Comparison of ENCODE assay signal across 8 mouse cellular contexts in the genomic region with DNA sequence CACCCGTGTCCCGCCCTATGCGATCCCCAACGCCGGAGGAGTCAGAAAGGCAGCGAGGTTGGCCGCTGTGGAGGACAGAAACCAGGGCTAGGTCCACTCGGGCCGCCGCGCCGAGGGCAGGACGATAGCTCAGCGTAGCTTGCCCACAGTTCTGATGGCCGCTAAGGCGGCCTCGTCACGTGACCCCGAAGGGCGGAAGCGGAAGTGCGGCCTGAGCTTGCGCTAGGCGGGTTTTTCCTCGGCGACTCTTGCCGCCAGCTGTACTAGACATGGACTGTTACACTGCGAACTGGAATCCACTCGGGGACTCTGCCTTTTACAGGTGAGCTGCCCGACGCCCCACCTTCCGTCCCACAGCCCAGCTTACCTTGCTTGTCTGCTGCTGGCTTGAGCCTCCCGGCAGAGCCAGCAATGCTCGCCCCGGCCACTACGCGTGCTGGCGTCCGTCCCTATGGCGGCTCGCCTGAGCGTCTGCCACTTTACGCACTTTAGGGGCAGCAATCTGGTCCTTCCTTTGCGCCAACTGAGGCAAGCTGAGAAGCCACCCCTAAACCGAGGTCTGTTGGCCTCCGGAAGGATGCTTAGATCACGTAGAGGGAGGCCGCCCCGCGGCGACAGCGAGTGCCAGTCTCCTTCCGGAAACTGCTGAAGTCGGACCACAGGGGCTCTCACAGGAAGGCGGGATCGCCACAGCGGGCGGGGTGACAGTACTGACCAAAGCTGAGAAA. TPM values are rescaled to one million over a fixed set of nuclear protein-coding genes. Genes with fewer than 3 reads are reported as not detected.
DNase-seq lines count a peak whose midpoint lies in the region; ATAC-seq and TF ChIP-seq lines count a peak whose summit lies in the region.

A gene (plus strand): TSS at position 214 of the 728 bp plus-strand sequence.
A gene (minus strand): TSS at position 576 of the 728 bp plus-strand sequence.

- peak; percentile 83 for DNase-seq in G1E (ENCODE audit: low spot score)
- DNase-seq in cerebellum, adult 18-20 months: peak; percentile 94 to 95
- peak; percentile 94 to 96 for DNase-seq in heart, postnatal 36 days
- DNase-seq in layer of hippocampus, adult 2 months (ENCODE audit: low spot score in 2 of 2): peak; percentile 91 to 92
- DNase-seq in lung, embryonic 14.5 days: peak; percentile 97
- peak; percentile 91 for DNase-seq in thymus, adult 2 months

- intact Hi-C loops in heart, postnatal 36 days (cut with DNase I): loop anchor here (2.0 to 5.0 kb wide), 2 partner anchors 27 to 247 kb away; a partner anchor contains a TSS

- H3K4me2 ChIP-seq in forebrain, embryonic 16.5 days (ENCODE audit: low read length): peak within 1 kb of the TSS; percentile 79
- H3K4me2 ChIP-seq in lung, embryonic 14.5 days: peak within 1 kb of the TSS; percentile 94

- H3K4me3 ChIP-seq in G1E (ENCODE audit: low read depth, low read length): peak within 1 kb of the TSS; percentile 90
- H3K4me3 ChIP-seq in forebrain, embryonic 16.5 days (replicated peaks; ENCODE audit: low read length): peak within 1 kb of the TSS; percentile 65
- H3K4me3 ChIP-seq in layer of hippocampus, adult 2 months: peak within 1 kb of the TSS; percentile 76
- H3K4me3 ChIP-seq in lung, embryonic 14.5 days (ENCODE audit: low read depth, low read length): peak within 1 kb of the TSS; percentile 72
- peak within 1 kb of the TSS; percentile 81 for H3K4me3 ChIP-seq in olfactory bulb, adult 2 months (ENCODE audit: insufficient read depth, low read depth, low read length)
- peak within 1 kb of the TSS; percentile 83 for H3K4me3 ChIP-seq in thymus, adult 2 months (ENCODE audit: control insufficient read depth, insufficient read depth, low read length)

- H3K27me3 ChIP-seq in G1E (ENCODE audit: insufficient read depth, low read length): no peaks in the 10 kb centered on the region
- H3K27me3 ChIP-seq in forebrain, embryonic 16.5 days (replicated peaks; ENCODE audit: control insufficient read depth, insufficient read depth, low read length): no peaks in the 10 kb centered on the region
- no peaks in the 10 kb centered on the region for H3K27me3 ChIP-seq in lung, embryonic 14.5 days (ENCODE audit: insufficient read depth, low read length)
- no peaks in the 10 kb centered on the region for H3K27me3 ChIP-seq in thymus, adult 2 months (ENCODE audit: control insufficient read depth, insufficient read depth, low read length)

- peaks cover 54% of the 10 kb centered on the region for H3K4me1 ChIP-seq in G1E (ENCODE audit: insufficient read depth, low read depth, low read length)
- peaks cover 34% of the 10 kb centered on the region for H3K4me1 ChIP-seq in forebrain, embryonic 16.5 days (replicated peaks; ENCODE audit: control insufficient read depth, insufficient read depth, low read length)
- peaks cover 14% of the 10 kb centered on the region; the same call in 1 of the 2 replicates for H3K4me1 ChIP-seq in lung, embryonic 14.5 days (ENCODE audit: insufficient read depth)
- H3K4me1 ChIP-seq in olfactory bulb, adult 2 months (ENCODE audit: control insufficient read depth, insufficient read depth, low read length): peaks cover 12% of the 10 kb centered on the region
- H3K4me1 ChIP-seq in thymus, adult 2 months (replicated peaks; ENCODE audit: control insufficient read depth, insufficient read depth, low read length): peaks cover 7% of the 10 kb centered on the region

- H3K9ac ChIP-seq in forebrain, embryonic 16.5 days (replicated peaks; ENCODE audit: low read depth, low read length): peak within 1 kb of the TSS; percentile 77
- peak within 1 kb of the TSS; percentile 83 for H3K9ac ChIP-seq in lung, embryonic 14.5 days

- WGBS in forebrain, embryonic 16.5 days: under 1% methylated on average over 58 of the region's 58 CpGs
- WGBS in lung, embryonic 14.5 days: under 1% methylated on average over 58 of the region's 58 CpGs
- WGBS in olfactory bulb, adult 2 months: under 1% methylated on average over 58 of the region's 58 CpGs
- under 1% methylated on average over 58 of the region's 58 CpGs for WGBS in thymus, adult 2 months

- no peak for TF ChIP-seq CTCF in G1E (IDR thresholded peaks at IDR 0.05; ENCODE audit: low read depth, low read length)
- TF ChIP-seq CTCF in layer of hippocampus, adult 2 months (conservative IDR thresholded peaks at IDR 0.05): peak; percentile 80
- TF ChIP-seq CTCF in lung, embryonic 14.5 days (IDR thresholded peaks at IDR 0.05; ENCODE audit: low read depth): peak; percentile 73
- TF ChIP-seq CTCF in olfactory bulb, adult 2 months (IDR thresholded peaks at IDR 0.05; ENCODE audit: insufficient read depth, low read depth, low read length): peak; percentile 70; the same call in 1 of the 2 replicates
- TF ChIP-seq CTCF in thymus, adult 2 months (IDR thresholded peaks at IDR 0.05; ENCODE audit: borderline replicate concordance, control insufficient read depth, extremely low read depth, insufficient read depth, low read length, poor library complexity): peak; percentile 82

- ATAC-seq in G1E (ENCODE audit: extremely low read depth, insufficient number of reproducible peaks, low FRiP score, poor library complexity, severe bottlenecking): peak; percentile 69
- peak; percentile 94 for ATAC-seq in forebrain, embryonic 16.5 days
- ATAC-seq in lung, embryonic 14.5 days (ENCODE audit: insufficient read depth): peak; percentile 96

- H3K27ac ChIP-seq in forebrain, embryonic 16.5 days (ENCODE audit: low read length): peak within 1 kb of the TSS; percentile 90
- peak within 1 kb of the TSS; percentile 99 for H3K27ac ChIP-seq in layer of hippocampus, adult 2 months
- H3K27ac ChIP-seq in lung, embryonic 14.5 days (ENCODE audit: low read depth): peak within 1 kb of the TSS; percentile 84
- H3K27ac ChIP-seq in olfactory bulb, adult 2 months (ENCODE audit: insufficient read depth, low read depth, low read length): peak within 1 kb of the TSS; percentile 79
- H3K27ac ChIP-seq in thymus, adult 2 months (ENCODE audit: control insufficient read depth, insufficient read depth, low read length): peak within 1 kb of the TSS; percentile 71

- H3K36me3 ChIP-seq in G1E (replicated peaks): peaks cover 65% of the 10 kb centered on the region
- H3K36me3 ChIP-seq in forebrain, embryonic 16.5 days (ENCODE audit: control insufficient read depth, insufficient read depth): no peaks in the 10 kb centered on the region
- peaks cover 13% of the 10 kb centered on the region; the same call in 1 of the 2 replicates for H3K36me3 ChIP-seq in lung, embryonic 14.5 days (ENCODE audit: insufficient read depth)
- no peaks in the 10 kb centered on the region for H3K36me3 ChIP-seq in thymus, adult 2 months (ENCODE audit: control insufficient read depth, insufficient read depth, low read length)

- H3K9me3 ChIP-seq in G1E (replicated peaks): no peaks in the 10 kb centered on the region
- no peaks in the 10 kb centered on the region for H3K9me3 ChIP-seq in forebrain, embryonic 16.5 days (ENCODE audit: control insufficient read depth, low read length)
- no peaks in the 10 kb centered on the region for H3K9me3 ChIP-seq in lung, embryonic 14.5 days (ENCODE audit: low read depth, low read length)

- peak; percentile 60 for TF ChIP-seq POLR2A in olfactory bulb, adult 2 months (IDR thresholded peaks at IDR 0.05; ENCODE audit: insufficient read depth, low read depth, low read length)
- peak; percentile 39 for TF ChIP-seq POLR2A in thymus, adult 2 months (IDR thresholded peaks at IDR 0.05; ENCODE audit: control insufficient read depth, extremely low read depth, insufficient read depth, low read length, poor library complexity)

RNA-seq across cellular contexts. Expression of the first gene that starts in this region (rescaled TPM):
- total RNA-seq in G1E (2014; fragmentation: Nextera tagmentation): 55.2 and 58.9 TPM in 2 replicates
- 180 and 190 TPM in 2 replicates for total RNA-seq in G1E (2017)
- polyA plus RNA-seq in G1E (2012): 12.6 and 20.2 TPM in 2 replicates
- polyA plus RNA-seq in forebrain, embryonic 16.5 days (2015; fragmentation: Nextera tagmentation; extraction: Ambion mirVana): 134 and 138 TPM in 2 replicates
- total RNA-seq in heart, postnatal 36 days (2021): 10 to 100 TPM; 25.2 to 30.7 TPM
- total RNA-seq in layer of hippocampus, adult 2 months (2021): 100 to 1,000 TPM in 1 of 2 experiments, 10 to 100 TPM in 1; 91.3 to 104 TPM
- 63.3 and 66.0 TPM in 2 replicates for polyA plus RNA-seq in lung, embryonic 14.5 days (2014; fragmentation: Nextera tagmentation; extraction: Ambion mirVana)
- polyA plus RNA-seq in olfactory bulb, adult 2 months (2012; ENCODE audit: insufficient read depth, insufficient read length, low replicate concordance, missing spikeins): not detected in 2 replicates
- polyA plus RNA-seq in thymus, adult 2 months (2012; rRNA removed): 189 and 213 TPM in 2 replicates

RNA-seq across cellular contexts. Expression of the second gene that starts in this region (rescaled TPM):
- total RNA-seq in G1E (2014; fragmentation: Nextera tagmentation): 16.9 and 17.6 TPM in 2 replicates
- 13.9 and 20.0 TPM in 2 replicates for total RNA-seq in G1E (2017)
- 17.4 and 19.7 TPM in 2 replicates for polyA plus RNA-seq in G1E (2012)
- 17.3 and 17.8 TPM in 2 replicates for polyA plus RNA-seq in forebrain, embryonic 16.5 days (2015; fragmentation: Nextera tagmentation; extraction: Ambion mirVana)
- 1 to 10 TPM; 4.9 to 5.3 TPM for total RNA-seq in heart, postnatal 36 days (2021)
- total RNA-seq in layer of hippocampus, adult 2 months (2021): 10 to 100 TPM; 23.0 to 27.3 TPM
- 10.8 and 13.5 TPM in 2 replicates for polyA plus RNA-seq in lung, embryonic 14.5 days (2014; fragmentation: Nextera tagmentation; extraction: Ambion mirVana)
- not detected in 2 replicates for polyA plus RNA-seq in olfactory bulb, adult 2 months (2012; ENCODE audit: insufficient read depth, insufficient read length, low replicate concordance, missing spikeins)
- 42.8 and 44.7 TPM in 2 replicates for polyA plus RNA-seq in thymus, adult 2 months (2012; rRNA removed)

Comparison
In these comparisons a context has a peak if more than half of its experiments do, and no peak if none do; other contexts are left out.
1. Peak in every context shown above with its lines: DNase-seq, ATAC-seq, H3K4me3 ChIP-seq and H3K27ac ChIP-seq.